Mouse (Mus musculus) gastrocnemius, postnatal 25 days (tissue): ENCODE results near the gene Rgs8. TPM values are rescaled to one million over a fixed set of nuclear protein-coding genes. Genes with fewer than 3 reads are reported as not detected.
A peak's percentile ranks its signal among the peaks of the same experiment; 100 is the strongest.

Experiments used
- DNase-seq: peaks from one replicate; pipeline ENCODE4 v3.0.0; 2022
- total RNA-seq, 2 experiments: library from RNA; stranded (reverse); gene quantifications; 1 replicate in 1 of 2; 2 replicates in 1 of 2; pipeline ENCODE4 v1.2.3; 2021

Rgs8 gene
- total RNA-seq, 2 experiments from 2014 or later = 0.32 TPM; not detected in 1

DNA sequence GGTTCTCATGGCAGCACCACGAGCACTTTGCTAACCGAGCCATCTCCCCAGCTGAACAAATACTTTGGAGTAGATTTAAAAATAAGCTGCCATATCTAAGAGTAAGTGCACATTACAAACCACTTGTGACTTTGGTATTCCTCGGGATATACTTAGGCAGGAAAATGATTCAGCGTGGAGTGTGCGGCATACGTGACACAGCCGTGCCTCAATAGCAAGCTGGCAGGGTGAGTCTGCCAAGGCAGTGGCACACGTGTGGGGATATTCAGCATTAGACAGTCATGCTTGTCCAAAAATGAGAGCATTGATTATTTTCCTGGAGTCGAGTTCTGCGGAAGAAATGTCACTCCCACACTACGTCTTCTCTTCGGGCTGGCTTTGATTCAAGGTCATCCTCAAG, 21.1 kb downstream of the Rgs8 start:
- DNase-seq = no peak

DNA sequence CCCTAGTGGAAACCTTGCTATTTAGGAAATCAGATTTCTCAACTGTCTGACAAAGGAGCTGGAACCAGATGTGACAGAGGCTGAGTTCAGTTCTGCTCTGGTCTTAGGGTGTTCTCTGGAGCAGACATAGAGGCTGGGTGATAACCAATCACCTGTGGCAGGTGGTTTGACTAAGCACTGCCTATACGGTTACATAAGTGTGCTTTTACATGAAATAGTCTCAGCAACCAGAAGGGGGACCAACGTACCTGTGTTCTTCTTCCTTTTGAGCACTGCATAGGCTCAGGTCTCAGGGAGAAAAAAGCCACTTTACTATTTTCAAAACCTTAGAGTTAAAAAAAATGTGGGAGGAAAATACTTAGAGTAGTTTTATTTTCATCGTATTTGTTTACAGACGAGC, 22.8 kb downstream of the Rgs8 start:
- no peak for DNase-seq

DNA sequence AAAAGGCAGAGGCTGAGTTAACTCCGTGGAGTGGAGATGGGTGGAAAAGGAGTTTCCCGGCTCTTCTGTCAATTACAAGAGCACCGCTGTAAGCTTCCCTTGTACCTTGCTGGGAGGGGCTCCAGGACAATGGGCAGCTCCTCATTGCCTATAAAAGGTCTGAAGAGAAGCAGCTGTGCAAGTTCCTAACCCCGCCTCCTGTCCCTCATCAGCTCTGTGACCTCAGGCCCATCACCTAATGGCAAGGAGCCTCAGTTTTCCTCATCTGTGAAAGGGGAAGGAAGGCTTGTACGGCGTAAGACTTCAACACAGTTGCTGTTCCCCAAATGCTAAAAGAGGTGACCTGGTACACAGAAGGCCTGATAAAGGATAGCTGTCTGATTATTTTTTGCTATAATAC, 24.8 kb downstream of the Rgs8 start:
- DNase-seq = no peak

DNA sequence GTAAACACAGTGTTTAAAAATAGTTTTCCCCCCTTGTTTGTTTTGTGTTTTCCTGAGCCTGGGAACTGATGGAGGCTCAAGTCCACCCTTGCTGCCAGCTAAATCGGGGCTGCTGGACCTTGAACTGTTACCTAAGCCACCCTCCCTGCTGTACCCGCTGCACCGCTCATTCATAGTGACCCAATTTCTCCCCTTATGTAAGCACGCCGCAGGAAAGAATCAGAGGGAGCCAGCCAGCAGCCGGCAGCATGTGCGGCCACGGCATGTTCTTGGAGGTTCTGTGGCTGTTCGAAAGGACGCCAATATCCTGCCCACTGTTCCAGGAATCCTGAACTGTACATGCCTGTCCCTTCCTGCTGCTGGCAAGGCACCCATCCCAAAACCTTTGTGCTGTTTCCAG, 26.3 kb downstream of the Rgs8 start:
- peak; percentile 73 for DNase-seq

DNA sequence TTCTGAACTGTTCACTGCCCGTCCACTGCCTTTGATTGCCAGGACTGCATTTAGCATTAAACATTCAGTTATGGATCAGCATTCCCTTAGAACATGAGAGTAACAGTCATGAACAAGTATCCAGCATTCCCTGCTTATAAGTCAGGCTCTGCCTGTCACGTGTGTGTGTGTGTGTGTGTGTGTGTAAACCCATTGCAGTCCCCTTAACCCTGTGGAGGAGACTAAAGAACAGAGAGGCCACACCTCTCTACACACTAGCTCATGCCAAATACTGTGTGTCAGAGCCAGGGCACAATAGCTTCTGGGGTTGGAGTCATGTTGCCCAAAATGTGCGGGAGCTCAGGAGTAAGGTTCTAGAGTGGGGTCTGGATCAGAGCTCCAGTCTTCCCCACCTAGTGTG, 26.8 kb downstream of the Rgs8 start:
- DNase-seq = no peak

DNA sequence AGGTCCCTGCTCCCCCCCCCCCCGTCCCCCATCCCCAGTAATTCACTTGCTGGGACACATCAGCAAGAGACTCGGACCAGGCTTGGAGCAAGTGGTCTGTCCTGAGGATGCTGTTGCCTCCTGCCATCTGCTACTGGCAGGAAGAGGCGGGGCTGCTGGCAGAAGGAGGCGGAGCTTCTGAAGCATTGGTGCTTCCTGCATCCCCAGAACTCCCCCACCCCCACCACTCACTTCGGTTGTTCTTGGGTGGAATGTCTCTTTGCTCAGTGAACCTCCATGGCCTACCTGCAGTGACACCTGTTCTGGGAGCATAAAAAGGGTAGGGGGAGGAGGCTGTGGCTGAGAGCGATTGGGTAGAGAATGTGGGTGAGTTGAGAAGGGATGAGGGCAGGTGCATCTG, 27.5 kb downstream of the Rgs8 start:
- DNase-seq = no peak

DNA sequence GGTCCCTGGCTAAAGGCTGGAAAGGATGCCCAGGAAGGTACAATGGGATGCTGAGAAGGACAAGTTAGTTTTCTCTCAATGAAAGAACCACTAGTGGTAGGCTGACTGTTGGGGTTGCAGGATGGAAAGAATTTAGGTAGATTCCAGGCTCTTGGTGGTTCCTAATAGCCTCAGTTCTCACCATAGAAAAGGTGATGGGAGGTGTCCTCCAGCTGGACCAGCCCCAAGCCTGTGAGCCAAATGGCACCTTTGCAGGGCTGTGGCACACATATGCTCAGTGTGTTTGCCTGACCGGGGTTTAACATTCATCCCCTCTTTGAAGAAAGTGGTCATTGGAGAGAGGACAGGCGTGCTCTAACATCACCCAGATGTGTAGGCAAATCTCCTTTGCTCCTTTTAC, 28.2 kb downstream of the Rgs8 start:
- DNase-seq = no peak

DNA sequence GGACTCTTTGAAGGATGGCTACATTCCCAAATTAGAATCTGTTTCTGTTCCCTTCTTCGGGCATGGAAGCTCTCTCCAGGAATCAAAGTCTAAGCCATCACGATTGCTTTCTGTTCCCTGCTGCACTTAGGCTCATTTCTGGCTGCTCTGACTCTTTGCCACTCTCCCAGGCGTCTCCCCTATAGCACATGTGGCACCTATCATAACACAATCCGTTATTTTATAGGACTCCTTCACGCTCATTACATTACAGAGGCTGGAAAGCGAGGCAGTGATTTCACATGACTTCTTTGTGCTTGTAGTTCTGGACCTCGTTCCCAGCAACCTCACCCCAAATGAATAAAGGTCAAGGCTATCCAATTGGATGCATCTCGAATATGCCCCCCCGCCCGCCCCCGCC, 30.4 kb downstream of the Rgs8 start:
- DNase-seq = no peak

DNA sequence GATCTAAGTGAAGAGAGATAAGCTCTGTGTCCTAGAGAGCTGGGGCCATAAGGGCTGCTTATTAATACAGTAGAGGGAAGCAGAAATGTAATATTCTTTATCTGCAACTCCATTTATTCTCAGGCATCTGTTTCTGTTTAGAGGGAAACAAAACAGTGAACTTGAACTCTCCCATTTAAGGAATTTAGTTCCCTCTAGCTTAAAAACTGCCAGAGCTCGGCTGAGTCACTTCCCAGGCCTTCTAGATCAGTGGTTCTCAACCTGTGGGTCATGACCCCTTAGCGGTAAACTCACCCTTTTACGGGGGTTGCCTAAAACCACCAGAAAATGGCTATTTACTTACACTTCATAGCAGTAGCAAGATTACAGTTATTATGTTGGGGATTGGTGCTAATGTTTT, 32.8 kb downstream of the Rgs8 start:
- DNase-seq = no peak

DNA sequence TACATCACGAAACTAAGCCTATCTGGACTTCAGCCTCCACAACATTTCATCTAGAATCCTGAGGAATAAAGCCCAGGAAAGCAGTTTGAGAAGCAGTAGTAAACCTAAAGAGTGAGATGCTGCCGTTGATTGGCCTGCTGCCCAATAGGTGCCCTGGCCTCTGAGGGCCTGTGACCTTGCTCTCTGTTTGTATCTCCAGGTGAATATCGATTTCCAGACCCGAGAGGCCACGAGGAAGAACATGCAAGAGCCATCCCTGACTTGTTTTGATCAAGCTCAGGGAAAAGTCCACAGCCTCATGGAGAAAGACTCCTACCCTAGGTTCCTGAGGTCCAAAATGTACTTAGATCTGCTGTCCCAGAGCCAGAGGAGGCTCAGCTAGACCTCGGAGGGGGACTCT, 39.7 kb downstream of the Rgs8 start:
- DNase-seq = no peak

DNA sequence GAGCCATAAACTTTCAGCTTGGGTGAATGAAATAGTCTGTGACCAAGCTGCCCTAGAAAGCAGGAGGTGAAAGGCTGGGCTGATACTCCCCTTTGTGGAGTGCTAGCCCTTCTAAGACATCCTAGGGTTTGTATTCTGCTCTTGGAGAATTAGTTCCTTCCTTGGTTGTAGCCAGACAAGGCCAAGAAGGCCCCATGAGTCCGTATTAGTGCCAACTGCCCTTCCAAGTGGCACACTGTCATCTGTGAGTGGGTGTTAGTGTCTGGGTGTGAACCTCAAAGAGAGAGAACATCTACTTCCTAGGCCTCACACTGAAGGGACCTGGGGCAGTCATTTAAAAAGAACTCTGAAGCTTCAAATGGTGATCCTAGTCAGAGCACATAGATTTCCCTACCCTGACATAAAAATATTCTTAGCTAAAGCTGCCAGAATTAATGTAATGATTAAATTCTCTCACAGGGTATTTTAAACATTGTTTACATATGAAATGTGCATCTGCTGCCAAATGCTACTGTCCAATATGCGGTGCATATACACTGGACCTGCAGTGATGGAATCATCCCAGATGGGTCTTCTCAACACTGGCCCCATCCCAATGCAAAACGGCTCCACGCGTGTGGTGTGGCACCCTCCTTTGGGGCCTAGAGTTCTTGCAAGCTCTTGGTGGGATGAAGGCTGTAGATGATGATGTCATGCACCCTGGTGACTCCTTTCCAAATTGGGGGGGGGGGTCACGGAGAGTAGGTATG, 41.7 kb downstream of the Rgs8 start:
- DNase-seq = no peak

DNA sequence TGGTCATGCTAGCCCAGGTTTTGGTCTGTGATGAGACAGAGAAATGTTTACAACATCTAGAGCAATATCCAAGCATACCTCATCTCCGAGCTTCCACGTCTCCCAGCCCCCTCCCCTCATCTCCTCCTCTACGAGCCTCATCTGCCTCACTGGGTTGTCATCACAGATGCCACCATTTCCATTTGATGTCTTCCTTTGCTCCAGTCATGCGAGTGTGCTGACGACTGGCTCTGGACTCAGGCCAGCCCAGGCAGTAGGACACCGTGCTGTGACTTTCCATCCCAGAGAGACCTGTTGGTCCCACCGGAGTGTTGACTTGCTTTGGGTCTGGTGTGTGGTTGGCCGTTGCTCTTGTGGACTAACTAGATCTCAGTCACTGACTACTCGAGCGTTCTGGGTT, 42.6 kb downstream of the Rgs8 start:
- DNase-seq = no peak

DNA sequence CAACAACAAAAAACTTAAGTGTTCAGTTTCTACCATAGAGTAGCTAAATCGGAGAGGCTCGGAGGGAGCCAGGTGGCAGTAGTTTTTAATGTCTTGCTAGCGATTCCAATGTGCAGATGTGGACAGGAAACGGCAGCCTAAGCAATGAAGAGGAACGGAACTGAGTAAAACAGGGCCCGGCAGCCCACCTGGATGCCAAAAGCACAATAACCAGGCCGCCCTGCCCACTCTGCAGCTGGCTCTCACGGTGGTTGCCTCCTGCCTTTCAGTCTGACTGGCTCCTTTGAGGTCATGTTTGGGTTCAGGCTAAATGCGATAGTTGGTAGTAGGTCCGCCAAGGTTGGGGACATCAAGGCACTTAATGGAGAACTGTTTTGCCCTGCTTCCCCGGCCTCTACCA, 43.3 kb downstream of the Rgs8 start:
- DNase-seq = no peak

DNA sequence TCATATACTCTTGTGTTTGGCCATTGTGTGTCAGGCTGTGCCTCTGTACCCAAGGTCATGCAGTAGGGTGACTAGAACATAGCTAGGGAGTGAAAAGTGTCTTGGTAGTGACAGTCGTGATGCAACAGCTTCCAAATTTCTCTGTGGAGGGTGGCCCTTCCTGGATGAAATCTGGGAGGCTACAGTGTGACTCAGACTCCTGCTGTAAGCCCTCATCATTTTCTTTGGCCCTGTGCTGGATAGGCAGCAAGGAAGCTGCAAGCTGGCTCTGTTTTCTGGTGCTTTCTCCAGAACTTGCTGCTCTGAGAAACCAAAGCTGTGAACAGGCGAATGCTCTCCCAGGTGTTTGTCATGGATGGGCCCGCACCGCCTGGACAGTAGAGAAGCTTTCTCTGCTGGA, 43.7 kb downstream of the Rgs8 start:
- no peak for DNase-seq

DNA sequence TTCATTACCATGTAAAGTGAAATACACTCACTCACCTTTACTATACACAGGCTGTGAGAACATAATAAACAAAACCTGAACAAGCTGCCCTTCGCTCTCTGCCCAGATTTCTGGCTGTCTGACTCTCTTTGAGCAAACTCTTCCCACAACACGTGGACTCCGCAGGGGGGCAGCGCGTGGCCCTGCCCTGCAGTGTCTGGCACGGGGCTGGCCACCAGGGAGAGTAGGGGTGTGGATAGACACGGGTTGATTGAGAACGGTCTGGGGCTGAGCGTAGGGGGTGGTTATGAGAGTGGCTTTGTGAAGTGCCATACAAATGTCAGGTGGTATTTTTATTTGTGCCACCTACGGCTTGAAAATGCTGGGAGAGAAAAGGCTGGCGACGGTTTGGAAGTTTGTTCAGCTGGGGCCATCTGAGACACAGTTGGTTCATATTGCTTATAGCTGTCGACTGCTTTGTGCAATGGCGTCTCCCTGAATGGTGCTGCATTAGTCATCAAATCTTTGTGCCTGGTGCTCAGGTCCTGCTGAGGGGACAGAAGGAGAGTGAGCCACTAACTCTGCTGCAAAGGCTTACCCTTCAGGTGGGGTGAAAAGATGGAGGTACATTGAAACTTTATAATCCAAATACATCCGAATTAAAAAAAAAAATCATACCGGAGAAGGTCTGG, 44.9 kb downstream of the Rgs8 start:
- DNase-seq = no peak

DNA sequence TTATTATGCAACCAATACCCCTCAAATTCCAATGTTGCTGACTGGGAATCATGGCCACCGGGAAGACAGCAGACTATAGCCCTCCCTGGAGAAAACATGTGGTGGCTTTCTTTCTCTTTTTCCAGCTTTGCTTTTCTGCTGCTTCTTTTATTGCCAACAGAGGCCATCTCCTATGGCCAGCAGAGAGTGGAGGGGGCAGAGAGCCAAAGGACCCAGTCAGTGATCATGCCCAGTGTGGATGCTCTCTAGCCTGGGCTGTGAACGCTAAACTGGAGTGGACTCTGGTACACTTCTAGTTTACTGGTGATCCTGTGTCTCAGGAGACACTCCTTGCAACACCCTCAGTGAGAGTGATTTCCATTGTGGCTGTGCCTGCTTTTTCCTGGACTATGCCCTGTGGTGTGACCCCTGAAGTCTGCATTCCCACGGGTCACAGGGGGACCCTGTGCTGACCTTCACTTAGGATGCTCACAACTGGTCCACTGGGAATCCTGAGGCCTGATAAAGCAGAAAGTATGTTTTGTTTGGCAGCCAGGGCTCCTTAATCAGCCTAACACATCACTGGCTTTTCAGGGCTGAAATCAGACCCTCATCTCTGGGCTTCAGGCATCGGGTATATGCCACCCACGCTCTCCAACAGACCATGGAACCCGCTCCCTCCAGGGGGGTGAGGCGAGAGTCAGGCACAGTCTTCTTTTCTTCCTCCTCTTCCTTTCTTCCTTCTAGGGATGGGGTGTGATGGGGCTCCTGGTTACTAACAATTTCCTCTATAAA, 45.7 kb downstream of the Rgs8 start:
- DNase-seq = no peak

DNA sequence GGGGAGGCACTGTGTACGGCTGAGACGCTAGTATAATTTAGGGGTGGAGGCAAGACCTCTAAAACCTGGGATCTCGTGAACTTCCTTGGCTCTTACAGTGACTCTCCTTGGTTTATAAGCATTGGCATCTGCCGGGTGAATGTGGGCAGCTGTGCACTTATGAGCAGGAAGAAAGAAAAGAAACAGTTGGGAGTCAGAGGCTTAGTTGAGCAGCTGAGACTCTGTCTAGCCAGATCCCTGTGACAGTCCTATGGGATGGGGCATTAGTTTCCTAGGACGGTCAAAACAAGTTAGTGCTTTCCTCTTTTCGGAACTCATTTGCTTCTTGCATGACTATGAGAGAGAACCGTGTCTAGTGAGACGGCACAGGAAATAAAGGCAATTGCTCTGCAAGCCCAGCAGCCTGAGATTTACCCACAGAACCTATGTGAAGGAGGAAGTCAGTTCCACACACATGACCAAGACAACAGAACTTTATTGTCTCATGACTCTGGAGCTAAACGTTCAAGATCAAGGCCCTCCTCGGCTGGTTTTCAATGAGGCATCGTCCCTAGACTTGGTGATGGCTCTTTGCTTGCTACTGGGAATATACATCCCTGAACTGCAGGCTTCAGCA, 47.7 kb downstream of the Rgs8 start:
- DNase-seq = no peak

DNA sequence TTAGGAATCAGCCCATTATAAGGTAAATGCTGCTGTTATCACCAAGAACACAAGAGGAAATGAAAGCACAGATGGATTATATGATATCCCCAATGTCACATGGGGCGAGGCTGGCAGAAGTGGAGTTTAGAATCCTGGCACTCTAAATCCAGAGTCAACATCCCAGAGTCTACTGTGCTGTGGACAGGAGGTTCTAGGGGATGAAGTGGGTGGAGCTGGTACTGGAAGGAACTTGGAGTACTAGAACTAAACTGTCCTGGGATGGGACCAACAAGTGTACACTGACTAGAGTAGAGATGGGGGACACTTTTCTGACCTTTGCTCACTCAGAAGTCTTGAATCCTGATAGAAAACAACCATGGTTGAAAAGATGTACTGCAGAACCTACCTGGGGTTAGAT, 48.6 kb downstream of the Rgs8 start:
- DNase-seq = no peak

DNA sequence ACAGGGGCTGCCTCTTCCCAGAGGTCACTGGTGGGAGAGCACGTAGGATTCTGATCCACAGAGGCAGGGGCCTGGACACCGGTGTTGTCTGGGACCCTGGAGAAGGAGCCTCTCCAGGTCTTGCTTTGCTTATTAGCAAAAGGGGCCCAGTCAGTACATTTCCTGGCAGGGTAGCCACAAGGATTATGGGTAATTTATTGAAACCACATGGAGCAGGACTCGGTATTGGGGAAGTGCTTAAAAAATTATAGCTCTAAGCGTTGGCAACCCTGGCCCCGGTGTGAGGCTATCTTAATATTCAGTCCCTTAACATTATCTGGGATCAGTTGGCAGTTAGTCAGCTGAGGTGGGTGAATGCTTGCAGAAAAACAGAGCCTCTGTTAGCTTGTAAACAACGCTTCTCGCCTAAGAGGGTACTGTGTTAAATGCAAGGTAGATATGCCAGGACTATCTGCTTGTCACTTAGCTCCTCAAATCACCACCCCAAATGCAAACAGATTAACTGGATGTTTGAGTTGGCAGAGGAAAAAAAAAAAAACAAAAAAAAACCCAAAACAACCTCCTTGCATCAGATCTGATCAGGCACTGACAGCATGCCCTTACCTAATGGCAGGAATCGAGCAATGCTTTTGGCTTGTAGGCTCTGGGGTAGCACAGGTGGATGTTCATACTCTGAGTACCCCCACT, 49.5 kb downstream of the Rgs8 start:
- DNase-seq = no peak

DNA sequence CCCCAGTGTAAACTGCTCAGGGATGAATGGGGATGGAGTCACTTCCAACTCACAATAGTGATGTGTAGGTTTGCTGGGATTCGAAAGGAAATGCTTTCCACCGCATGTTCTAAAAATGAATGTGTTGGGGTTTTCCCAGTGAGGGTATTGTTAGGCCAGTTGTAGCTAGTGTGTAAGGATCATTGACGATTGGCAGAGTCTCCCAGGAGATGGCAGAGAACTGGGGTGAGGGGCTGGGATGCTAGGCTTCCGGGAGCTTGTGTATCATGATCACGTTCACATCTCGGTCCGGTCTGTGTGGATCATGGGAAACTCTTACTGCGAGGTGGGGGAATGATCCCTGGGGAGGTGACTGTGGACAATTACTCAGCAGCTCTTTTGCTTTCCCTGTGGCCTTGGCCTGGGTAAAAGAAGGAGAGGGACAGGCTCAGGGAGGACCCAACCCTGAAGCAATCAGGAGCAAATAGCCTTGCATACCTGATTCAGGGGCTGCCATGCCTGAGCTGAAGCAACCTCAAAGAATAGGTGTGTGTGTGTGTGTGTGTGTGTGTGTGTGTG, 50.1 kb downstream of the Rgs8 start:
- DNase-seq = no peak

DNA sequence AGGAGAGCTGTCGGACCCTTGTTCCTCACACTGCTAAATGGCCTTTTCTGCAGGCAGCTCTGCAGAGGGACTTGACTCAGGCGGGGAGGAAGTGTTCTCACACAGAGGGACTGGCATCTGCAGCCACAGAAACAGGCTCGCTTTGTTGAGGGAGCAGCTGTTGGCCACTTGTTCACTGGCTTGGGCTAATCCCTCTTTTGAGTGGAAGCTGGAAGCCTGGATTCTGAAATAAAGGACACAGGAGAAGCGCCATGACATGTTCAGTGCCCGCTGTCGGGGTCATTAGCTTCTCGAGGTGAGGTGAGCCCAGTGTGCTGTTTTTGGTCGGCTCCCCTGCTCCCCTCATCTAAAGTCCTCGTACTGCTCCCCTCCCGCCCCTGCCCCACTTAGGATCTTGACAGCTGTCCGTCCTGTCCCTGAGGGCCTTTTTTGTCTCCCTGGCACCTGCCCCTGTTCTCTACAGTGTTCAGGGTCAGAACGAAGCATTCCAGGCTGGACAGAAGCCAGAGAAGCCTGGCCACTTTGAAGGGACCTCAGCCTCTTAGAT, 50.7 kb downstream of the Rgs8 start:
- DNase-seq = no peak

DNA sequence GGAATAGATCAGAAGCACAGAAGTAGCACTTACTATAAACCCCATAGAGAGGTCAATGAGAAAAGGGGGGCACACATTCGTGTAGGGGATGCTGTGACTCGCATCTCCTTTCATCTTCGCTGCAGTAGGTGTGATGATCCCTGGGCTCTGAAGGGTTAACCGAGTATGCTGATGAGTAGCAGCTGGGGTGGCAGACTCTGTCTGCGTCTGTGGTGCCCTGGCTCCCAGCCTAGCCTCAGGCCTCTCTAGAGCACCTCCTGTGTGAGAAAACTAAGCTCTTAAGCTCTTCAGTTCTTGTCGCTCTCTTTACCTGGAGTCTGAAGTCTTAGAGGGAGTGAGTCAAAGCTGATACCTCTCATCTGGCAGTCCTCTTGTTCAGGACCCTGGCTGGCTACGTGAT, 51.3 kb downstream of the Rgs8 start:
- DNase-seq = no peak
